9 mouse cellular contexts compared by ENCODE assay signal in the genomic region with DNA sequence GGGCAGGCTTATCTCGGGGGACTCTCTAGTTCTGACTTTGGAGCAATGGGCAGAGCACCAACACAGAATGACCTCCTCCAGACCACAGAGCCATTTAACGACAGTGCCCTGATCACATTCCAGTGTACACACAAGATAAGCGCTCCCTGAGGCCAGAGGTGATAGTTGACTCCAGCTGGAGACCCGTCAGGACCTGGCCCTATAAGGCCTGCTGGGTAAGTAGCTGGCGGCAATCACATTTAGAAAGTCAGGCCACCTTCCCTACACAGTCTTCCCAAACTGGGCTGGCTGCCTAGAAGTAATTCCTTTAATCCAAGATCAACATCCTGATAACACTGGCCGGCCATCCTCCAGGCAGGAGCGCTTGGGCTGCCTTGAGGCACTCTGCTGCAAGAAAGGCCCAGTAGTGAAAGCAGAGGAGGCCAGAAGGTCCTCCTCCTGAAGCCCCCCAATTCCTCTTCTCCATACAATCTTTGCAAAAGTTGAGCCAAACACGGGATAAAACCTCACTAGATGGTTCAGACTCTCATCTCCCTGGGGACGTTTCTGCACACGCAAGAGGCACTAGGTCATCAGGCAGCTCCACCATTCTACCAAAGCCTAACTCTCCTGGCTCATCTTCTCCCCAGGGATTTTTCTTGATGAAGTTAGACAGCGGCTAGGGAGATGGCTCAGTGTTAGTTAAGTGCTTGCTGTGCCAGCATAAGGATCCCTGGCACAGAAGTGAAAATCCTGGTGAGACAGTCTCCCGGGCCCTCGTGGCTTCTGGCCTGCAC. TPM values are rescaled to one million over a fixed set of nuclear protein-coding genes. Genes with fewer than 3 reads are reported as not detected.
DNase-seq lines count a peak whose midpoint lies in the region; ATAC-seq and TF ChIP-seq lines count a peak whose summit lies in the region.
"Had no signal": no experiment of that assay in that cellular context is flagged by ENCODE, and none has a peak within 500 bp of the region (broad histone marks: within the 10 kb centered on the region; RNA-seq: fewer than 3 reads in every experiment).

No protein-coding gene starts in this region.

- peak; percentile 79 for ATAC-seq in liver, embryonic 16.5 days (ENCODE audit: low read depth)
- no peak for ATAC-seq in granulocyte monocyte progenitor cell, adult 5-6 weeks (replicated peaks; ENCODE audit: poor library complexity, severe bottlenecking)
- ATAC-seq in hindbrain, embryonic 11.5 days (ENCODE audit: low FRiP score): no peak

- H3K9me3 ChIP-seq in liver, embryonic 16.5 days (replicated peaks; ENCODE audit: control insufficient read depth, low read length): no peaks in the 10 kb centered on the region
- H3K9me3 ChIP-seq in hindbrain, embryonic 11.5 days (ENCODE audit: control insufficient read depth, low read length): no peaks in the 10 kb centered on the region
- H3K9me3 ChIP-seq: midbrain, embryonic 12.5 days had no signal

- 46% methylated on average over 13 of the region's 13 CpGs for WGBS in liver, embryonic 16.5 days (ENCODE audit: insufficient replicate concordance)
- 72% methylated on average over 13 of the region's 13 CpGs for WGBS in hindbrain, embryonic 11.5 days

- no peaks in the 10 kb centered on the region for H3K27me3 ChIP-seq in liver, embryonic 16.5 days (ENCODE audit: control insufficient read depth, insufficient read depth, low read depth, low read length)
- H3K27me3 ChIP-seq in hindbrain, embryonic 11.5 days (ENCODE audit: control insufficient read depth, insufficient read depth, low read length): no peaks in the 10 kb centered on the region
- H3K27me3 ChIP-seq: midbrain, embryonic 12.5 days had no signal

- H3K36me3 ChIP-seq in liver, embryonic 16.5 days (ENCODE audit: control insufficient read depth, insufficient read depth): peaks cover 2% of the 10 kb centered on the region; the same call in 1 of the 2 replicates
- no peaks in the 10 kb centered on the region for H3K36me3 ChIP-seq in hindbrain, embryonic 11.5 days (ENCODE audit: control insufficient read depth, insufficient read depth, low read length)

- H3K27ac ChIP-seq in brown adipose tissue, adult 24 weeks (replicated peaks; ENCODE audit: low read depth, low read length): peak overlapping the region; percentile 24; the same call in 1 of the 2 replicates
- H3K27ac ChIP-seq in liver, embryonic 16.5 days (ENCODE audit: low read length): peak overlapping the region; percentile 84
- H3K27ac ChIP-seq in left cerebral cortex, adult 2 months: no peak overlapping the region
- no peak overlapping the region for H3K27ac ChIP-seq in hindbrain, embryonic 11.5 days (ENCODE audit: low read depth, low read length)
- H3K27ac ChIP-seq: midbrain, embryonic 12.5 days had no signal

- H3K4me3 ChIP-seq in brown adipose tissue, adult 24 weeks (ENCODE audit: insufficient read depth, low read depth, low read length): no peak overlapping the region
- H3K4me3 ChIP-seq in liver, embryonic 16.5 days (ENCODE audit: low read depth, low read length): peak overlapping the region; percentile 10
- H3K4me3 ChIP-seq in left cerebral cortex, adult 2 months: no peak overlapping the region
- no peak overlapping the region for H3K4me3 ChIP-seq in hindbrain, embryonic 11.5 days (ENCODE audit: low read depth, low read length)
- H3K4me3 ChIP-seq: midbrain, embryonic 12.5 days had no signal

- intact Hi-C loops in left cerebral cortex, adult 2 months (cut with DNase I): no loop called here

- peak overlapping the region; percentile 45 for H3K9ac ChIP-seq in liver, embryonic 16.5 days (ENCODE audit: low read depth, low read length)
- H3K9ac ChIP-seq in hindbrain, embryonic 11.5 days (ENCODE audit: low read depth, low read length): no peak overlapping the region
- H3K9ac ChIP-seq: midbrain, embryonic 12.5 days had no signal

- peak overlapping the region; percentile 45 for H3K4me2 ChIP-seq in liver, embryonic 16.5 days (ENCODE audit: low read depth, low read length)
- H3K4me2 ChIP-seq in hindbrain, embryonic 11.5 days (replicated peaks; ENCODE audit: low read depth, low read length): no peak overlapping the region
- H3K4me2 ChIP-seq: midbrain, embryonic 12.5 days had no signal

- DNase-seq in embryo, embryonic 10 days (ENCODE audit: low spot score): peak; percentile 34
- DNase-seq in embryo, embryonic 9.5 days (ENCODE audit: extremely low spot score): no peak
- DNase-seq in kidney, adult 18-20 months: peak; percentile 33
- DNase-seq in left cerebral cortex, adult 2 months (ENCODE audit: extremely low spot score in 1 of 2, low spot score in 2 of 2): no peak
- DNase-seq in hindbrain, embryonic 11.5 days (ENCODE audit: low spot score): no peak

- H3K4me1 ChIP-seq in brown adipose tissue, adult 24 weeks (ENCODE audit: control insufficient read depth, insufficient read depth, insufficient read length, low read length): peaks cover 33% of the 10 kb centered on the region
- peaks cover 90% of the 10 kb centered on the region for H3K4me1 ChIP-seq in liver, embryonic 16.5 days (ENCODE audit: control insufficient read depth, low read depth, low read length)
- no peaks in the 10 kb centered on the region for H3K4me1 ChIP-seq in hindbrain, embryonic 11.5 days (replicated peaks; ENCODE audit: control insufficient read depth, insufficient read depth, low read length)

- no peak for TF ChIP-seq CTCF in left cerebral cortex, adult 2 months (IDR thresholded peaks at IDR 0.05)

RNA-seq across cellular contexts. Expression of a gene that starts 9.8 kb away (rescaled TPM):
- polyA plus RNA-seq in brown adipose tissue, adult 24 weeks (2012; ENCODE audit: insufficient read depth, insufficient read length, missing spikeins): 7.7 and 8.1 TPM in 2 replicates
- polyA plus RNA-seq in liver, embryonic 16.5 days (2015; fragmentation: Nextera tagmentation; extraction: Ambion mirVana): 8.0 and 8.3 TPM in 2 replicates
- total RNA-seq in left cerebral cortex, adult 2 months (2021): 10 to 100 TPM; 14.1 to 14.2 TPM
- 61.2 and 68.0 TPM in 2 replicates for total RNA-seq in granulocyte monocyte progenitor cell, adult 5-6 weeks (2014; fragmentation: Nextera tagmentation)
- total RNA-seq in granulocyte monocyte progenitor cell, adult 5-6 weeks (2017): 48.0 and 51.9 TPM in 2 replicates
- 8.0 and 9.1 TPM in 2 replicates for polyA plus RNA-seq in hindbrain, embryonic 11.5 days (2014; fragmentation: Nextera tagmentation; extraction: Ambion mirVana)

Comparison
In these comparisons a context has a peak if more than half of its experiments do, and no peak if none do; other contexts are left out.
1. DNase-seq: peak in embryo, embryonic 10 days (single experiment) and kidney, adult 18-20 months (single experiment); none in embryo, embryonic 9.5 days (single experiment), left cerebral cortex, adult 2 months (0 of 2) and hindbrain, embryonic 11.5 days (single experiment).
2. H3K27ac ChIP-seq: peak in brown adipose tissue, adult 24 weeks (single experiment) and liver, embryonic 16.5 days (single experiment); none in left cerebral cortex, adult 2 months (single experiment) and hindbrain, embryonic 11.5 days (single experiment).